Mouse (Mus musculus) ES-E14 (cell line): ENCODE measurements at regions not wholly inside any gene's neighbourhood (a gene's known extent, or its start where the extent isn't known, plus 50 kb on each side); places are given as distances from the start of the nearest gene placed in this dataset.

Experiments
- DNase-seq: peaks from one replicate; pipeline ENCODE4 v3.0.0-alpha.2; 2013; ENCODE audit warnings: low read depth, low spot score
- H3K27ac ChIP-seq: 2 replicates; pipeline ENCODE4 v1.5.1; 2012; ENCODE audit warnings: low read depth, mild to moderate bottlenecking, low read length, moderate library complexity, mixed read lengths; ENCODE audit not compliant: poor library complexity, insufficient read depth, severe bottlenecking
- H3K36me3 ChIP-seq: 2 replicates; pipeline ENCODE4 v1.6.1; 2012; ENCODE audit warnings: mild to moderate bottlenecking, low read length, moderate library complexity, mixed read lengths; ENCODE audit not compliant: control insufficient read depth, poor library complexity, insufficient read depth, severe bottlenecking
- H3K4me1 ChIP-seq, 2 experiments: fragments of 150-350 bp in 1 of 2; sonication (generic) in 1 of 2; 2 replicates each; pipeline ENCODE4 v1.6.1; 2012; ENCODE audit warnings: low read length in 2 of 2, mild to moderate bottlenecking in 1 of 2, mixed read lengths in 1 of 2; ENCODE audit not compliant: control insufficient read depth in 2 of 2, insufficient read depth in 2 of 2, poor library complexity in 1 of 2
- H3K4me3 ChIP-seq, 2 experiments: fragments of 150-350 bp in 1 of 2; sonication (generic) in 1 of 2; 2 replicates each; pipeline ENCODE4 v1.5.1; 2012; ENCODE audit warnings: low read length in 2 of 2, low read depth in 1 of 2, mild to moderate bottlenecking in 1 of 2, mixed read lengths in 1 of 2; ENCODE audit not compliant: insufficient read depth in 1 of 2, poor library complexity in 1 of 2, severe bottlenecking in 1 of 2
- H3K9ac ChIP-seq: 2 replicates; pipeline ENCODE4 v1.6.1; 2012; ENCODE audit warnings: low read depth, mild to moderate bottlenecking, low read length, mixed read lengths; ENCODE audit not compliant: poor library complexity, insufficient read depth, severe bottlenecking
- H3K9me3 ChIP-seq: fragments of 150-350 bp; sonication (generic); 2 replicates; pipeline ENCODE4 v1.6.1; 2012; ENCODE audit warnings: low read depth, mild to moderate bottlenecking, low read length; ENCODE audit not compliant: control insufficient read depth, insufficient read depth
- CHD2 ChIP-seq: IDR thresholded peaks from 2 replicates; pipeline ENCODE4 v1.6.1; 2014; ENCODE audit warnings: mild to moderate bottlenecking, low read depth, low read length, inconsistent platforms
- HCFC1 ChIP-seq: IDR thresholded peaks from 2 replicates; pipeline ENCODE4 v1.6.1; 2012; ENCODE audit warnings: low read length, inconsistent platforms, borderline replicate concordance; ENCODE audit not compliant: insufficient read depth
- MAFK ChIP-seq: IDR thresholded peaks from 2 replicates; pipeline ENCODE4 v1.6.1; 2014; ENCODE audit warnings: mild to moderate bottlenecking, low read depth, low read length, inconsistent platforms; ENCODE audit not compliant: insufficient read depth
- ZC3H11A ChIP-seq: IDR thresholded peaks from 2 replicates; pipeline ENCODE4 v1.6.1; 2012; ENCODE audit warnings: low read depth, mild to moderate bottlenecking, inconsistent platforms, low read length, borderline replicate concordance
- ZNF384 ChIP-seq: IDR thresholded peaks from 2 replicates; pipeline ENCODE4 v1.6.1; 2012; ENCODE audit warnings: low read depth, low read length, inconsistent platforms
- in situ Hi-C, 2 experiments: fragments of 600-800 bp; cut with MboI; formaldehyde crosslinking; loops; one replicate each; pipeline ENCODE4 v1.15.1; 2025; ENCODE audit warnings: low sequenced_read_pairs in 2 of 2, inconsistent platforms in 1 of 2; ENCODE audit not compliant: unreplicated experiment in 2 of 2

DNA sequence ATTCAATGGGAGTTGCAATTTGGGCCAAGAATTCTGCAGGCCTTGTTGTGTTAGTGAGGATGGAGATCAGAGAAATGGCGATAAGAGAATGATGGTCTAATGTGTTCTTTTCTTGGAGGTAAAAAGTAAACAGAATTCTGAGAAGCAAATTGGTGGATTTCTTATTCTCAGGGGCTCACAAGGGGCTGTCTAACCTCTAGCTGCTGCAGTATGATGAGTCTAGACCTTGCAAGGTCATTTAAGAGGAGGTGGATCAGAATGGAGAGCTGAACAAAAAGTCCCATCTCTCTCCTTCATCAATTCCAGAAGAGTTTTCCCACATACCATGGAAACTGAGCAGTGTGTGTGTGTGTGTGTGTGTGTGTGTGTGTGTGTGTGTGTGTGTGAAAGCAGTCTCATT is 128.1 kb downstream of the Cpeb2 start:
- TF ChIP-seq HCFC1: no peak
- no peak for TF ChIP-seq ZNF384
- TF ChIP-seq ZC3H11A: no peak
- no peak for TF ChIP-seq CHD2
- no peak for TF ChIP-seq MAFK
- H3K4me3 ChIP-seq: no peak overlapping the region
- H3K36me3 ChIP-seq: no peaks in the 10 kb centered on the region
- H3K4me1 ChIP-seq: 0 out of 4 replicates have a peak, but pooled peaks cover under 1 to 2% of the 10 kb centered on the region in 2 experiments
- no peak overlapping the region for H3K9ac ChIP-seq
- in situ Hi-C loops: no loop called here
- no peak for DNase-seq
- no peaks in the 10 kb centered on the region for H3K9me3 ChIP-seq
- H3K27ac ChIP-seq: no peak overlapping the region

- TF ChIP-seq CHD2 (no peak), ZNF384 (no peak), HCFC1 (no peak), MAFK (no peak), ZC3H11A (no peak)
- Histone ChIP-seq H3K9ac (no peak overlapping the region), H3K36me3 (no peaks in the 10 kb centered on the region), H3K9me3 (no peaks in the 10 kb centered on the region), H3K27ac (no peak overlapping the region), H3K4me1 (no peaks in the 10 kb centered on the region), H3K4me3 (no peak overlapping the region)
- no peak for DNase-seq
- in situ Hi-C loops: no loop called here
Measured at GRCm38 (mm10) chr5:43372385-43372784, 139.4 kb downstream of the Cpeb2 start.

DNA sequence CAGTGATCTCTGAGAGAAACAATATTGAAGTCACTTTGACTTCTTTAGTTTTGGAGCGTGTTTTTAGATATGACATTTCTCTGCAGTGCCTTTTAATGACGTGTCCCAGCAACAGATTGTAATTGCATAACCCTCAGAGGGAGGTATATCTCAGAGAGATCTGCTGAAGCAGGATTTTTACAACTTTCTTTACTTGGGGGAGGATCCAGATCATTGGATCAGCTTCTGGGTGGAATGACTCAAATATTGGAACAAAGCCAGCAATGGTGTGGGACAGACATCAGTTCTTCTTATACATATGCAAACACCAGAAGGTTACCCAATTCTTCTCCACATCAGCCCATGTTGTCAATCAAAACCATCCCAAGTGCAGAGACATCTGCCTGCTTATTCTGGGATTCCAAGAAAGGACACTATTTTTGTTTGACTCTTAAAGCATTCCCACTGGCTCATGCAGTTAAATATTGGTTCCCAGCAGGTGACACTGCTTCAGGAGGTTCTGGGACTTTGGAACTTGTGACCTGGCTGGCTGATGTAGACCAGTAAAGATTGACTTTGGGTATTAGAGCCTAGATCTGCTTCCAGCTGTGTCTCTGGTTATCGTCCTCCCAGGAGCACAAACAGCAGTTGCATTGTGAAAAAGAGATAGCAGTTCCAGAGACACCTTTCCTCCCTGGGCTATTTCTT is 130.5 kb upstream of the C1qtnf7 start:
- Histone ChIP-seq H3K4me3 (no peak overlapping the region), H3K9ac (no peak overlapping the region), H3K36me3 (no peaks in the 10 kb centered on the region), H3K9me3 (no peaks in the 10 kb centered on the region), H3K4me1 (no peaks in the 10 kb centered on the region), H3K27ac (no peak overlapping the region)
- no peak for DNase-seq
- in situ Hi-C loops: no loop called here
- no peak for TF ChIP-seq ZNF384
- no peak for TF ChIP-seq MAFK
- no peak for TF ChIP-seq CHD2
- TF ChIP-seq ZC3H11A: no peak
- TF ChIP-seq HCFC1: no peak

DNA sequence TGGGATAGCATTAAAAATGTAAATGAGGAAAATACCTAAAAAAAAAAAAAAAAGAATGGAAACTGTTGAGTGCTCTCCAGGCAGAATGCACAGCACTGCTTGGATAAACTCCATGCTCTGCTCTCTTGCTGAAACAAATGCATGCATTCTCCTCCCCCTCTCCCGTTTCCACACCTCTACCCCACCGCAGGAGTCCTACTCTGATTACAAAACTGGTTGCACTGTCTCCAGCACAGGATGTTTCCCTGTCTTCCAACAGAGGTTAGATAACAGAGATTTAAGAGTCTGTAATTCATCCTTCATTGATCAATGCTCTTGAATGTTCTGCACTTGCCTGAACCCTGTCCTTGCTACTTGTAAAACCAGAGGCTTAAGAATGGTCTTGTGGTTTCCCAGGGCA is 124.3 kb upstream of the C1qtnf7 start:
- TF ChIP-seq HCFC1 (no peak), CHD2 (no peak), ZNF384 (no peak), MAFK (no peak), ZC3H11A (no peak)
- no peak overlapping the region for H3K9ac ChIP-seq
- no peaks in the 10 kb centered on the region for H3K9me3 ChIP-seq
- DNase-seq: no peak
- no peaks in the 10 kb centered on the region for H3K36me3 ChIP-seq
- H3K27ac ChIP-seq: no peak overlapping the region
- no peak overlapping the region for H3K4me3 ChIP-seq
- in situ Hi-C loops: no loop called here
- H3K4me1 ChIP-seq: no peaks in the 10 kb centered on the region
